Mouse (Mus musculus): Measurements from ENCODE around the gene Celf2.

Gene Celf2

GRCm38 (mm10) chr2:7006816-7007215 lies 502.5 kb downstream of the Celf2 start:
- DNase-seq = no peak

GRCm38 (mm10) chr2:7001967-7002366 lies 507.4 kb downstream of the Celf2 start:
- peak; percentile 88 for DNase-seq

GRCm38 (mm10) chr2:6991010-6991421 lies 518.3 kb downstream of the Celf2 start:
- DNase-seq = no peak

- no peak for DNase-seq
Observed at GRCm38 (mm10) chr2:6985706-6986105, 523.7 kb downstream of the Celf2 start.

- DNase-seq = no peak
Observed at GRCm38 (mm10) chr2:6983902-6984301, 525.5 kb downstream of the Celf2 start.

- no peak for DNase-seq
Observed at GRCm38 (mm10) chr2:6976300-6976699, 533.1 kb downstream of the Celf2 start.

- no peak for DNase-seq
Observed at GRCm38 (mm10) chr2:6969228-6969627, 540.1 kb downstream of the Celf2 start.

- DNase-seq = no peak
Observed at GRCm38 (mm10) chr2:6965243-6965642, 544.1 kb downstream of the Celf2 start.

GRCm38 (mm10) chr2:6950702-6951101 lies 558.7 kb downstream of the Celf2 start:
- no peak for DNase-seq

- no peak for DNase-seq
Observed at GRCm38 (mm10) chr2:6945638-6946415, 563.5 kb downstream of the Celf2 start.

- DNase-seq = no peak
Observed at GRCm38 (mm10) chr2:6943651-6944050, 565.7 kb downstream of the Celf2 start.

GRCm38 (mm10) chr2:6942635-6943390 lies 566.5 kb downstream of the Celf2 start:
- DNase-seq = no peak

GRCm38 (mm10) chr2:6939143-6939542 lies 570.2 kb downstream of the Celf2 start:
- DNase-seq = no peak

- no peak for DNase-seq
Observed at GRCm38 (mm10) chr2:6933130-6933529, 576.2 kb downstream of the Celf2 start.

GRCm38 (mm10) chr2:6927693-6928360 lies 581.5 kb downstream of the Celf2 start:
- DNase-seq = no peak

- DNase-seq = no peak
Observed at GRCm38 (mm10) chr2:6925505-6925904, 583.9 kb downstream of the Celf2 start.

- peak; percentile 17 for DNase-seq
Observed at GRCm38 (mm10) chr2:6923738-6924474, 585.5 kb downstream of the Celf2 start.

- DNase-seq = no peak
Observed at GRCm38 (mm10) chr2:6915386-6915785, 594.0 kb downstream of the Celf2 start.

GRCm38 (mm10) chr2:6913315-6913714 lies 596.0 kb downstream of the Celf2 start:
- no peak for DNase-seq

- DNase-seq = no peak
Observed at GRCm38 (mm10) chr2:6911932-6912331, 597.4 kb downstream of the Celf2 start.

GRCm38 (mm10) chr2:6909921-6910320 lies 599.4 kb downstream of the Celf2 start:
- DNase-seq = no peak

- DNase-seq = no peak
Observed at GRCm38 (mm10) chr2:6904411-6904810, 605.0 kb downstream of the Celf2 start.

GRCm38 (mm10) chr2:6903251-6903763 lies 606.1 kb downstream of the Celf2 start:
- DNase-seq = no peak
